Mouse (Mus musculus) right cerebral cortex, postnatal 10 days (tissue): Measurements from ENCODE around the gene Eddm3b.
A peak's percentile ranks its signal among the peaks of the same experiment; 100 is the strongest.
"Not testable (repeated sequence)": the region's sequence is repeated elsewhere in the genome, so short reads cannot be mapped to it uniquely, and the experiment has no call there.

Experiments
- DNase-seq, 2 experiments: peaks; one replicate each; pipeline ENCODE4 v3.0.0; 2021; ENCODE audit warnings: low spot score in 2 of 2

Gene Eddm3b

GRCm38 (mm10) chr14:51143287-51143686 is 29.1 kb downstream of the Eddm3b start:
- peak in 1 of 2 experiments; percentile 33 for DNase-seq

DNA sequence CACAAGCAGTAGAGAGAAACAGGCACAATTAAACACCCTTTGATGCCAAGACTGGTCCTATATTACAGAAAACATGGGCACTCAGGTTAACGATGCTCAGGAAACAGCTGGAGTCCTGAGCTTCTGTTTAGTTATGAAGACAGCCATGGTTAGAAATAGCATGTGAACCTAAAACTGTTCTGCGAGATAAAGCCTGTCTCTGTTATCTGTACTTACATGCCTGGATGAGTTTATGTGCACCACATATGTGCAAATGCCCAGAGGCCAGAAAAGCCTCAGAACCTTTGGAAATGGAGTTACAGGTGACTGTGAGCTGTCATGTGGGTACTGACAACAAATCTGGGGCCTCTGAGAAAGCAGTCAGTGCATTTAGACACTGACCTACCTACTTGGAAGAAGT is 29.7 kb downstream of the Eddm3b start:
- no peak for DNase-seq

DNA sequence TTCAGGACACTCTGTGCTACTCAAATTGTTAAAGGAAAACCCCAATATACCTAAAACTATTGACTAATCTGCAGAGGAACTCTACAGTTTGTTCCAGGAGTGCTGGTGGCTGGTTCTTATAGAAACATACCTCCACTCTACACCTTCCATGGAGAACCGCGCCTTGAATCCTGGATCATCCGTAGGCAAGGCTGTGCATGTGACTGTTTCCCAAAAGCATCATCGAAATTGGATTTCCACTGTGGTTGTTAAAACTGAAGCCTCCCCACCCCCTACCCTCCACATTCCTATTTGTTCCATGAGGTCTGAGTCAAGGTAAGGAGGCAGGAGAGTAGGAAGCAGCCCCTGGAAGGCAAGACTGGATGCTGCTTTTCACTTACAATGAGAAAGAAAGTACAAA is 30.2 kb downstream of the Eddm3b start:
- no peak for DNase-seq

- no peak for DNase-seq
Observed at GRCm38 (mm10) chr14:51145521-51145920, 31.3 kb downstream of the Eddm3b start.

GRCm38 (mm10) chr14:51146685-51147084 is 32.5 kb downstream of the Eddm3b start, which contains the start of gene Rnase1:
Gene Rnase1 (minus strand): TSS chr14:51146785.
- no peak for DNase-seq

GRCm38 (mm10) chr14:51148006-51148405 is 33.8 kb downstream of the Eddm3b start:
- DNase-seq, result no peak

- no peak for DNase-seq
Observed at GRCm38 (mm10) chr14:51149164-51149563, 34.9 kb downstream of the Eddm3b start.

DNA sequence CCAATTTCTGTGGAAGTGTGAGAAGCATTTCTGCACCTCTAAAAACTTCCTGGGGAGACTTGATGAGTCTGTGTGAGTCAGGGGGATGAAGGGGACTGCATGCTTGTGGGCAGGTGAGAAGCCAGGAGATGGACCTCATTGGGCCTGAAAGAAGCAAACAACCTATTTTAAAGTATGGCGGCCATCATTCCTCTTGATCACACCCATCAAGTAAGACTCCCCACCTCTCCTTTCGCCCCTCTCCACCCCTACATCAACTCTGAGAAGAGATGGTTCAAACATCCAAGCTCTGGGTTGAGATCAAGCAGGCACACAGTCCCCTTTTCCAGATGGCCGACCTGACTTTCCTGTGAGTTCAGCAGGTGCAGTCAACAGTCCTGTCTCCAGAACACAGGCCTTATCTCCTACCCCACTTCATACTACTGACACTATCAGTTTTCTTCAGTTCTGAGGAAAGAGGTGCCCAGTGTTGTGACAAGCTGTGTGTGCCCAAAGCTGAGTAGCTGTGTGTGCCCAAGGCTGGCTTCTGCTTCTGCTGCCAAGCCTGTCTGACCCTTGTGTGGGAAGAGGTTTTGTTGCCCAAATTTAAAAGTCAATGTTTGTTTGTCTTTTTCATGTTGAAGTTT is 36.1 kb downstream of the Eddm3b start:
- DNase-seq, result no peak

GRCm38 (mm10) chr14:51152249-51152870 is 38.1 kb downstream of the Eddm3b start:
- DNase-seq, result no peak

DNA sequence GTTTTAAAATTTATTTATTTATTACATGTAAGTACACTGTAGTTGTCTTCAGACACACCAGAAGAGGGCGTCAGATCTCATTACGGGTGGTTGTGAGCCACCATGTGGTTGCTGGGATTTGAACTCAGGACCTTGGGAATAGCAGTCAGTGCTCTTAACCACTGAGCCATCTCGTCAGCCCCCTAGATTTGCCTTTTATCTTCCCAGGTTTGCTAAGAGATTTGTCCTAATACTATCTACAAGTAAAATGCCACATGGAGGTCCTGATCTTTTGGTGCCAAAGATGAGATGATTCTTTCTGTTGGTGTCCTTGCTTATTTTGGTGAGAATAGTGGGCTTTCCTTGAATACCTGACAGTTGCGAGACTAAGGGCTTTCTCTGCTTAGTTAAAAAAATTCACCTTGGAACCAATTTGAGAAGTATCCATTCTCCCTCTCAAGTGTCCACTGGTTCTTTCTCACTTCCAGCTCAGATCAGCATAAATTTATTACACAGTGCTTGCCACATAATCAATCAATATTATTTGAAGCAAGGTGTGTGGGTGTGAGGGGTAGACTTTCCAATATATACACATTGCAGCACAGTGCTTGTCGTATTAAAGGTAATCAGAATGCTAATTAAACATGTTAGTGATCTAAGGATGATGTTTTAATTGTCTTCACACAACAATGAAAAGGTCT is 42.0 kb downstream of the Eddm3b start:
- no peak for DNase-seq

GRCm38 (mm10) chr14:51156736-51157068 is 42.5 kb downstream of the Eddm3b start:
- DNase-seq, result no peak

DNA sequence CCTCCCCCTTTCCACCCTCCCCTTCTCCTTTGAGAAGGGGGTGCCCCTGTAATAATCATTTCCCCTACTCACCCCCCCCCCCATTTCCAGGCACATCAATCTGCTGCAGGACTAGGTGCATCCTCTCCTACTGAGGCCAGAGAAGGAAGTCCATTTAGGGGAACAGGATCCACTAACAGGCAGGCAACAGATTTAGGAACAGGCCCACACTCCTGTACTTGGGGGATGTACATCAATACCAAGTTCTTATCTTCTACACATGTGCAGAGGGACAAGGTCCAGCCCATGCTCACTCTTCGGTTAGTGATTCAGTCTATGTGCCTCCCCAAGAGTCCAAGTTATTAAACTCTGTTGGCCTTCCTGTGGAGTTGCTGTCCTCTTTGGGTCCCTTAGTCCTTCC is 42.8 kb downstream of the Eddm3b start:
- DNase-seq, result no peak

DNA sequence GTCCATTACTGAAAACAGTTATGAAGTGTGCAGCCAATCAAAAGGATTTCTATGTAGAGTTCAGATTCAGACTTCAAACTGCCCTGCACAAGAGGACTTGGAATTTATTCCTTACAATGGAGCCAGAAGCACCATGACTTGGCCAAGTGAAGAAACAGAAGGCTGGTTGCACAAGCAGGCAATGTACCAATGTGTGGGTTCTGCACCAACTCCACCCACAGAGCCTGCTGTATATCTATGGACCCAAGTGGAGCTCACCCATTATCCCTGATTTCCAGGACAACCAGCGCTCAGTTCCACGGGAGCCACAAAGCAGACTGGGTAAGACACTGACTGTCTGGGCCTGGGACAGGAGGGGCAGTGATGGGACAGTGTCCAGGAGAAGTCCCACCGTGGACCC is 47.8 kb downstream of the Eddm3b start, which contains the start of gene Rnase2b:
Gene Rnase2b (plus strand): TSS at position 285 of the 400 bp plus-strand sequence.
- not testable (repeated sequence) for DNase-seq

GRCm38 (mm10) chr14:51163323-51163722 is 49.1 kb downstream of the Eddm3b start:
- DNase-seq, result not testable (repeated sequence)

DNA sequence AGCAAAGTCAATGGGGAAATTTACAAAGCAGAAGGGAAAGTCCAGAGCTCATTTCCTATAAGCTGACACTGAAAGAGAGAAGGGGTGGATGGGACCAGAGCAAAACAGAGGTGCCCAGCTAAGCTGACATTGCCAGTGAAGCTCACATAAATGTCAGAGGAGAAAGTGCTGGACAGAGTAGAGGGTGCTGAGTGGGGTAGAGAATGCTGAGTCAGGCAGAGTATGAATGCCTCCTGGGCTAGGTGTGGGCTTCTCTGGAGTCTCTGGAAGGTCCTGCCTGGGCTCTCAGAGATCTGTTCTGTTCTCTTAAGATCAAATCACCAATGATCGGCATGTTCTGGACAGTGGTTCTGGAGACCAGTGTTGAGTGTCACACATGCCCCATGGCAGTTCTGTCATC is 51.2 kb downstream of the Eddm3b start:
- DNase-seq, result no peak

DNA sequence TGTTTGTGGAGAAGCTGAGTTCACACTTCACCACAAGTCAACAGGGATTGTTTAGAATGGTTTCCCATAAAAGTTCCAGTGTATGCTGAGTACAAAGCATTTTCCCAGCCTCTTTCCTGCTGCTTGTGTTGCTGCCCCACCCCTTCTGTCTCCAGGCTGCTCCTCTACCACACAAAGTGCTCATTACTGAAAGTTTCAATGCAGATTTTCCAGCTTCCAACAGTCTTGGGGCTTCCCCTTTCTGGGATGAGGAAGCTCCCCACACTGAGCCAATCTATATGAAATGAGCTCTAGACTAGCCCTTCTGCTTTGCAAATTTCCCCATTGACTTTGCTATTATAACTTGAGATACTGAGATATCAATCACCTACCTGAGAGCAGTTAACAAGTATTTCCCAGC is 51.8 kb downstream of the Eddm3b start:
- DNase-seq, result no peak
